ENCODE assay signal across 19 mouse cellular contexts in the genomic region with DNA sequence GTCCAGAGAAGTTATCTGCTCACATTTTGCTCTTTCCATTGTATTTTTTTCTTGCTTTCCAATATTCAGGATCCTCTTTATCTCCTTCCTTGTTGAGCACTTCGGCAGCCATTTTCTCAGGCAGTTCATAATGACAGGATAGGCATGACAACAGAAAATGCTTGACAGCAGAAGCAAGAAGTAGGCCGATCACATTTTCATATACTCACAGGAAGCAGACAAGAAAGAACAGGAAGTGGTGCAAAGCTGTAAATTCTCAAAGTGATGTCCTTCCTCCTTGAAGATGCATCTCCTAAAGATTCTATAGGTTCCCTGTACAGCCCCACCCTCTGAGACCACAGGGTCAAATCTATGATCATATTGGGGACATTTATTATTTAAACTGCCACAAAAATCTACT. TPM values are rescaled to one million over a fixed set of nuclear protein-coding genes. Genes with fewer than 3 reads are reported as not detected.
DNase-seq lines count a peak whose midpoint lies in the region; ATAC-seq and TF ChIP-seq lines count a peak whose summit lies in the region.
"Had no signal": no experiment of that assay in that cellular context is flagged by ENCODE, and none has a peak within 500 bp of the region (broad histone marks: within the 10 kb centered on the region; RNA-seq: fewer than 3 reads in every experiment).

No protein-coding gene starts in this region.

- H3K27ac ChIP-seq in thymus, adult 2 months (ENCODE audit: control insufficient read depth, insufficient read depth, low read length), result no peak overlapping the region
- H3K27ac ChIP-seq: hindbrain, embryonic 10.5 days; kidney, postnatal 0 days; midbrain, embryonic 12.5 days had no signal

- WGBS in thymus, adult 2 months, result 30% methylated on average over 2 of the region's 2 CpGs

- no peaks in the 10 kb centered on the region for H3K27me3 ChIP-seq in thymus, adult 2 months (ENCODE audit: control insufficient read depth, insufficient read depth, low read length)
- H3K27me3 ChIP-seq: midbrain, embryonic 12.5 days had no signal

- no peak for TF ChIP-seq POLR2A in thymus, adult 2 months (IDR thresholded peaks at IDR 0.05; ENCODE audit: control insufficient read depth, extremely low read depth, insufficient read depth, low read length, poor library complexity)

- peaks cover 3% of the 10 kb centered on the region for H3K4me1 ChIP-seq in thymus, adult 2 months (replicated peaks; ENCODE audit: control insufficient read depth, insufficient read depth, low read length)

- no peaks in the 10 kb centered on the region for H3K36me3 ChIP-seq in thymus, adult 2 months (ENCODE audit: control insufficient read depth, insufficient read depth, low read length)
- H3K36me3 ChIP-seq: hindbrain, embryonic 10.5 days; midbrain, embryonic 12.5 days had no signal

- peak; percentile 27 for DNase-seq in thymus, postnatal 14 days
- DNase-seq in thymus, adult 2 months, result no peak
- DNase-seq in left cerebral cortex, postnatal 36 days (ENCODE audit: low spot score in 2 of 2), result no peak
- no peak for DNase-seq in cerebellum, adult 9-10 months
- DNase-seq: adrenal gland, adult 2 months; cerebellum, adult 18-20 months; cerebellum, postnatal 36 days; heart, adult 11 months; layer of hippocampus, adult 9-11 months; right cerebral cortex, postnatal 14 days had no signal

- intact Hi-C loops in left cerebral cortex, postnatal 36 days (cut with DNase I), result no loop called here

- no peak overlapping the region for H3K4me3 ChIP-seq in thymus, adult 2 months (ENCODE audit: control insufficient read depth, insufficient read depth, low read length)
- H3K4me3 ChIP-seq: hindbrain, embryonic 10.5 days; midbrain, embryonic 12.5 days had no signal

- no peak for TF ChIP-seq CTCF in thymus, adult 2 months (IDR thresholded peaks at IDR 0.05; ENCODE audit: borderline replicate concordance, control insufficient read depth, extremely low read depth, insufficient read depth, low read length, poor library complexity)

- peak; percentile 58 for ATAC-seq in common myeloid progenitor, adult 5-6 weeks (replicated peaks; ENCODE audit: low read depth, poor library complexity, severe bottlenecking)
- ATAC-seq in megakaryocyte progenitor cell, adult 5-6 weeks (replicated peaks; ENCODE audit: poor library complexity), result peak; percentile 66
- no peak for ATAC-seq in erythroblast, adult 5-6 weeks (replicated peaks; ENCODE audit: low FRiP score, poor library complexity, severe bottlenecking)
- ATAC-seq: forebrain, embryonic 14.5 days; hindbrain, embryonic 16.5 days; intestine, postnatal 0 days had no signal

RNA-seq across cellular contexts. Expression of gene Ublcp1, which starts 6.1 kb away (rescaled TPM):
- 10.1 and 10.7 TPM in 2 replicates for polyA plus RNA-seq in thymus, adult 2 months (2012; rRNA removed)
- 17.4 and 30.9 TPM in 2 replicates for total RNA-seq in common myeloid progenitor, adult 5-6 weeks (2017)
- total RNA-seq in megakaryocyte progenitor cell, adult 5-6 weeks (2015), result 11.0 and 14.9 TPM in 2 replicates
- total RNA-seq in megakaryocyte progenitor cell, adult 5-6 weeks (2017), result 11.6 and 13.8 TPM in 2 replicates
- 224 and 301 TPM in 2 replicates for total RNA-seq in erythroblast, adult 5-6 weeks (2015; ENCODE audit: low replicate concordance)
- total RNA-seq in erythroblast, adult 5-6 weeks (2017; ENCODE audit: low replicate concordance), result 191 and 230 TPM in 2 replicates
- 10 to 100 TPM; 47.7 to 51.7 TPM for total RNA-seq in left cerebral cortex, postnatal 36 days (2021)

RNA-seq across cellular contexts. Expression of gene Rnf145, which starts 42.3 kb away (rescaled TPM):
- 361 and 669 TPM in 2 replicates for polyA plus RNA-seq in thymus, adult 2 months (2012; rRNA removed)
- total RNA-seq in common myeloid progenitor, adult 5-6 weeks (2017), result 29.1 and 42.5 TPM in 2 replicates
- total RNA-seq in megakaryocyte progenitor cell, adult 5-6 weeks (2015), result 12.8 and 18.9 TPM in 2 replicates
- 20.7 and 24.9 TPM in 2 replicates for total RNA-seq in megakaryocyte progenitor cell, adult 5-6 weeks (2017)
- total RNA-seq in erythroblast, adult 5-6 weeks (2015; ENCODE audit: low replicate concordance), result 193 and 204 TPM in 2 replicates
- 394 and 452 TPM in 2 replicates for total RNA-seq in erythroblast, adult 5-6 weeks (2017; ENCODE audit: low replicate concordance)
- total RNA-seq in left cerebral cortex, postnatal 36 days (2021), result 100 to 1,000 TPM; 104 to 107 TPM
